Mouse (Mus musculus): Measurements from ENCODE around the gene Hmgcs1. TPM values are rescaled to one million over a fixed set of nuclear protein-coding genes. Genes with fewer than 3 reads are reported as not detected.

Hmgcs1 gene
- total RNA-seq, 1 experiment: 58.6 TPM

GRCm38 (mm10) chr13:119710268-119710610, 20.1 kb downstream of the Hmgcs1 start:
- H3K9ac ChIP-seq (ENCODE audit: insufficient read depth, low read depth, low read length, poor library complexity, severe bottlenecking): no peak overlapping the region
- in situ Hi-C loops (cut with MboI; ENCODE audit: low sequenced_read_pairs in 2 of 2, unreplicated experiment in 2 of 2): no loop called here
- H3K4me1 ChIP-seq (ENCODE audit: control insufficient read depth in 2 of 2, insufficient read depth in 2 of 2, low read length in 2 of 2, poor library complexity in 1 of 2): no peaks in the 10 kb centered on the region; a peak in 1 of 4 replicates
- H3K9me3 ChIP-seq (ENCODE audit: control insufficient read depth, insufficient read depth, low read depth, low read length): no peaks in the 10 kb centered on the region
- H3K4me3 ChIP-seq (ENCODE audit: insufficient read depth in 1 of 2, low read depth in 1 of 2, low read length in 2 of 2, poor library complexity in 1 of 2, severe bottlenecking in 1 of 2): no peak overlapping the region
- H3K27ac ChIP-seq (ENCODE audit: insufficient read depth, low read depth, low read length, poor library complexity, severe bottlenecking): no peak overlapping the region
- H3K36me3 ChIP-seq (ENCODE audit: control insufficient read depth, insufficient read depth, low read length, poor library complexity, severe bottlenecking): peaks cover 21% of the 10 kb centered on the region
- TF ChIP-seq ZC3H11A (IDR thresholded peaks at IDR 0.05; ENCODE audit: borderline replicate concordance, low read depth, low read length) (no peak), CHD2 (IDR thresholded peaks at IDR 0.05; ENCODE audit: low read depth, low read length) (no peak), HCFC1 (IDR thresholded peaks at IDR 0.05; ENCODE audit: borderline replicate concordance, insufficient read depth, low read length) (no peak)
- DNase-seq (ENCODE audit: low read depth, low spot score): no peak

GRCm38 (mm10) chr13:119712463-119712862, 22.3 kb downstream of the Hmgcs1 start:
- no peak overlapping the region for H3K27ac ChIP-seq (ENCODE audit: insufficient read depth, low read depth, low read length, poor library complexity, severe bottlenecking)
- TF ChIP-seq ZNF384 (IDR thresholded peaks at IDR 0.05; ENCODE audit: low read depth, low read length) (no peak), ZC3H11A (IDR thresholded peaks at IDR 0.05; ENCODE audit: borderline replicate concordance, low read depth, low read length) (no peak), HCFC1 (IDR thresholded peaks at IDR 0.05; ENCODE audit: borderline replicate concordance, insufficient read depth, low read length) (no peak), CHD2 (IDR thresholded peaks at IDR 0.05; ENCODE audit: low read depth, low read length) (no peak), MAFK (IDR thresholded peaks at IDR 0.05; ENCODE audit: insufficient read depth, low read depth, low read length) (no peak)
- H3K36me3 ChIP-seq (ENCODE audit: control insufficient read depth, insufficient read depth, low read length, poor library complexity, severe bottlenecking): peaks cover 12% of the 10 kb centered on the region
- no peaks in the 10 kb centered on the region for H3K9me3 ChIP-seq (ENCODE audit: control insufficient read depth, insufficient read depth, low read depth, low read length)
- no peak for DNase-seq (ENCODE audit: low read depth, low spot score)
- in situ Hi-C loops (cut with MboI; ENCODE audit: low sequenced_read_pairs in 2 of 2, unreplicated experiment in 2 of 2): no loop called here
- no peaks in the 10 kb centered on the region; a peak in 1 of 4 replicates for H3K4me1 ChIP-seq (ENCODE audit: control insufficient read depth in 2 of 2, insufficient read depth in 2 of 2, low read length in 2 of 2, poor library complexity in 1 of 2)
- H3K4me3 ChIP-seq (ENCODE audit: insufficient read depth in 1 of 2, low read depth in 1 of 2, low read length in 2 of 2, poor library complexity in 1 of 2, severe bottlenecking in 1 of 2): no peak overlapping the region
- H3K9ac ChIP-seq (ENCODE audit: insufficient read depth, low read depth, low read length, poor library complexity, severe bottlenecking): no peak overlapping the region

GRCm38 (mm10) chr13:119713107-119713787, 23.1 kb downstream of the Hmgcs1 start:
- in situ Hi-C loops (cut with MboI; ENCODE audit: low sequenced_read_pairs in 2 of 2, unreplicated experiment in 2 of 2): no loop called here

GRCm38 (mm10) chr13:119713821-119714220, 23.6 kb downstream of the Hmgcs1 start:
- Histone ChIP-seq H3K4me3 (ENCODE audit: insufficient read depth in 1 of 2, low read depth in 1 of 2, low read length in 2 of 2, poor library complexity in 1 of 2, severe bottlenecking in 1 of 2) (no peak overlapping the region), H3K36me3 (ENCODE audit: control insufficient read depth, insufficient read depth, low read length, poor library complexity, severe bottlenecking) (peaks cover 12% of the 10 kb centered on the region), H3K4me1 (ENCODE audit: control insufficient read depth in 2 of 2, insufficient read depth in 2 of 2, low read length in 2 of 2, poor library complexity in 1 of 2) (no peaks in the 10 kb centered on the region; a peak in 1 of 4 replicates), H3K9ac (ENCODE audit: insufficient read depth, low read depth, low read length, poor library complexity, severe bottlenecking) (no peak overlapping the region), H3K9me3 (ENCODE audit: control insufficient read depth, insufficient read depth, low read depth, low read length) (no peaks in the 10 kb centered on the region), H3K27ac (ENCODE audit: insufficient read depth, low read depth, low read length, poor library complexity, severe bottlenecking) (no peak overlapping the region)
- in situ Hi-C loops (cut with MboI; ENCODE audit: low sequenced_read_pairs in 2 of 2, unreplicated experiment in 2 of 2): no loop called here
- DNase-seq (ENCODE audit: low read depth, low spot score): no peak
- TF ChIP-seq MAFK (IDR thresholded peaks at IDR 0.05; ENCODE audit: insufficient read depth, low read depth, low read length): no peak
- TF ChIP-seq HCFC1 (IDR thresholded peaks at IDR 0.05; ENCODE audit: borderline replicate concordance, insufficient read depth, low read length): no peak
- TF ChIP-seq ZC3H11A (IDR thresholded peaks at IDR 0.05; ENCODE audit: borderline replicate concordance, low read depth, low read length): no peak
- TF ChIP-seq ZNF384 (IDR thresholded peaks at IDR 0.05; ENCODE audit: low read depth, low read length): no peak
- no peak for TF ChIP-seq CHD2 (IDR thresholded peaks at IDR 0.05; ENCODE audit: low read depth, low read length)

More at GRCm38 (mm10) chr13:119713107-119713787, 23.1 kb downstream of the Hmgcs1 start:
- no peak for TF ChIP-seq ZNF384 (IDR thresholded peaks at IDR 0.05; ENCODE audit: low read depth, low read length)
- no peak for TF ChIP-seq HCFC1 (IDR thresholded peaks at IDR 0.05; ENCODE audit: borderline replicate concordance, insufficient read depth, low read length)
- TF ChIP-seq CHD2 (IDR thresholded peaks at IDR 0.05; ENCODE audit: low read depth, low read length): no peak
- TF ChIP-seq ZC3H11A (IDR thresholded peaks at IDR 0.05; ENCODE audit: borderline replicate concordance, low read depth, low read length): no peak
- TF ChIP-seq MAFK (IDR thresholded peaks at IDR 0.05; ENCODE audit: insufficient read depth, low read depth, low read length): no peak
- no peaks in the 10 kb centered on the region; a peak in 1 of 4 replicates for H3K4me1 ChIP-seq (ENCODE audit: control insufficient read depth in 2 of 2, insufficient read depth in 2 of 2, low read length in 2 of 2, poor library complexity in 1 of 2)
- no peak overlapping the region for H3K4me3 ChIP-seq (ENCODE audit: insufficient read depth in 1 of 2, low read depth in 1 of 2, low read length in 2 of 2, poor library complexity in 1 of 2, severe bottlenecking in 1 of 2)
- DNase-seq (ENCODE audit: low read depth, low spot score): no peak
- no peak overlapping the region for H3K9ac ChIP-seq (ENCODE audit: insufficient read depth, low read depth, low read length, poor library complexity, severe bottlenecking)
- H3K36me3 ChIP-seq (ENCODE audit: control insufficient read depth, insufficient read depth, low read length, poor library complexity, severe bottlenecking): peaks cover 12% of the 10 kb centered on the region
- no peaks in the 10 kb centered on the region for H3K9me3 ChIP-seq (ENCODE audit: control insufficient read depth, insufficient read depth, low read depth, low read length)
- no peak overlapping the region for H3K27ac ChIP-seq (ENCODE audit: insufficient read depth, low read depth, low read length, poor library complexity, severe bottlenecking)

Data from ES-E14 (cell line).